Mouse (Mus musculus) embryonic facial prominence, embryonic 11.5 days (tissue): ENCODE measurements at regions not wholly inside any gene's neighbourhood (a gene's known extent, or its start where the extent isn't known, plus 50 kb on each side); places are given as distances from the start of the nearest gene placed in this dataset.
"Not testable (repeated sequence)": the region's sequence is repeated elsewhere in the genome, so short reads cannot be mapped to it uniquely, and the experiment has no call there.

ENCODE experiments used
- ATAC-seq: fragments of 200-750 bp; cut with Nextera tagmentation; replicated peaks from 2 replicates; pipeline ENCODE4 v1.8.0; 2017; ENCODE audit warnings: low read depth; ENCODE audit not compliant: insufficient number of reproducible peaks, low FRiP score, low TSS enrichment
- DNase-seq: peaks from one replicate; pipeline ENCODE4 v3.0.0-alpha.2; 2015; ENCODE audit warnings: low spot score
- H3K27ac ChIP-seq: fragments of 300-500 bp; sonication (generic); replicated peaks from 2 replicates; pipeline ENCODE4 v1.5.1; 2014; ENCODE audit warnings: mild to moderate bottlenecking, low read depth, low read length, control low read depth
- H3K27me3 ChIP-seq: fragments of 300-500 bp; sonication (generic); 2 replicates; pipeline ENCODE4 v1.6.1; 2014; ENCODE audit warnings: mild to moderate bottlenecking, low read length, moderate library complexity, mixed read lengths; ENCODE audit not compliant: control insufficient read depth, insufficient read depth
- H3K36me3 ChIP-seq: fragments of 300-500 bp; sonication (generic); replicated peaks from 2 replicates; pipeline ENCODE4 v1.6.1; 2014; ENCODE audit warnings: low read depth, mild to moderate bottlenecking, low read length, moderate library complexity, mixed read lengths; ENCODE audit not compliant: control insufficient read depth, insufficient read depth
- H3K4me1 ChIP-seq: fragments of 300-500 bp; sonication (generic); 2 replicates; pipeline ENCODE4 v1.6.1; 2014; ENCODE audit warnings: low read length, mixed read lengths; ENCODE audit not compliant: control insufficient read depth, insufficient read depth
- H3K4me2 ChIP-seq: fragments of 300-500 bp; sonication (generic); 2 replicates; pipeline ENCODE4 v1.6.1; 2014; ENCODE audit warnings: low read depth, mild to moderate bottlenecking, control low read depth, low read length, moderate library complexity
- H3K4me3 ChIP-seq: fragments of 300-500 bp; sonication (generic); 2 replicates; pipeline ENCODE4 v1.5.1; 2014; ENCODE audit warnings: low read depth, low read length, control low read depth
- H3K9ac ChIP-seq: fragments of 300-500 bp; sonication (generic); replicated peaks from 2 replicates; pipeline ENCODE4 v1.6.1; 2014; ENCODE audit warnings: mild to moderate bottlenecking, control low read depth, low read length
- H3K9me3 ChIP-seq: fragments of 300-500 bp; sonication (generic); replicated peaks from 2 replicates; pipeline ENCODE4 v1.6.1; 2016; ENCODE audit warnings: mild to moderate bottlenecking, low read length, inconsistent platforms, mixed read lengths; ENCODE audit not compliant: control insufficient read depth
- WGBS: fragments of 180-500 bp; shearing (Covaris S2); extraction: QIAGEN DNeasy Blood & Tissue Kit; methylation state at CpG from one replicate; pipeline ENCODE4 v1.1.7; 2014; 5-methylcytosine and 5-hydroxymethylcytosine counted together

GRCm38 (mm10) chr16:30188769-30189430, 78.4 kb downstream of the Cpn2 start:
- no peak overlapping the region for H3K27ac ChIP-seq
- H3K4me1 ChIP-seq: peaks cover 19% of the 10 kb centered on the region

GRCm38 (mm10) chr16:30190351-30190750, 76.9 kb downstream of the Cpn2 start:
- Histone ChIP-seq H3K27ac (no peak overlapping the region; the same call in 1 of the 2 replicates), H3K9ac (no peak overlapping the region), H3K9me3 (no peaks in the 10 kb centered on the region), H3K4me2 (no peak overlapping the region), H3K4me1 (peaks cover 14% of the 10 kb centered on the region), H3K27me3 (no peaks in the 10 kb centered on the region), H3K36me3 (no peaks in the 10 kb centered on the region), H3K4me3 (no peak overlapping the region)
- WGBS: 29% methylated on average over 11 of the region's 11 CpGs
- ATAC-seq: peak; percentile 35; the same call in 1 of the 2 replicates
- DNase-seq: peak; percentile 80

More at GRCm38 (mm10) chr16:30188769-30189430, 78.4 kb downstream of the Cpn2 start:
- H3K27me3 ChIP-seq: no peaks in the 10 kb centered on the region
- no peak for ATAC-seq
- WGBS: 75% methylated on average over 8 of the region's 8 CpGs
- no peaks in the 10 kb centered on the region for H3K36me3 ChIP-seq
- H3K4me3 ChIP-seq: no peak overlapping the region
- DNase-seq: no peak
- no peaks in the 10 kb centered on the region for H3K9me3 ChIP-seq
- no peak overlapping the region for H3K9ac ChIP-seq
- H3K4me2 ChIP-seq: no peak overlapping the region

- Histone ChIP-seq H3K27ac (no peak overlapping the region), H3K4me1 (peaks cover 14% of the 10 kb centered on the region), H3K4me3 (no peak overlapping the region), H3K9me3 (no peaks in the 10 kb centered on the region), H3K27me3 (no peaks in the 10 kb centered on the region), H3K36me3 (no peaks in the 10 kb centered on the region), H3K9ac (no peak overlapping the region), H3K4me2 (no peak overlapping the region)
- no peak for ATAC-seq
- DNase-seq: peak; percentile 64
- 49% methylated on average over 15 of the region's 15 CpGs for WGBS
Measured at GRCm38 (mm10) chr16:30190935-30191514, 76.3 kb downstream of the Cpn2 start.

- no peaks in the 10 kb centered on the region for H3K9me3 ChIP-seq
- ATAC-seq (no peak), DNase-seq (no peak)
- no peaks in the 10 kb centered on the region for H3K36me3 ChIP-seq
- H3K4me3 ChIP-seq: no peak overlapping the region
- 49% methylated on average over 8 of the region's 8 CpGs for WGBS
- no peak overlapping the region for H3K4me2 ChIP-seq
- no peak overlapping the region for H3K27ac ChIP-seq
- no peaks in the 10 kb centered on the region for H3K27me3 ChIP-seq
- peaks cover 10% of the 10 kb centered on the region; the same call in 1 of the 2 replicates for H3K4me1 ChIP-seq
- H3K9ac ChIP-seq: no peak overlapping the region
Measured at GRCm38 (mm10) chr16:30193294-30194261, 73.7 kb downstream of the Cpn2 start.

- Histone ChIP-seq H3K36me3 (no peaks in the 10 kb centered on the region), H3K9ac (no peak overlapping the region), H3K9me3 (no peaks in the 10 kb centered on the region), H3K27me3 (no peaks in the 10 kb centered on the region), H3K4me2 (no peak overlapping the region), H3K4me3 (no peak overlapping the region), H3K27ac (no peak overlapping the region), H3K4me1 (peaks cover 10% of the 10 kb centered on the region; the same call in 1 of the 2 replicates)
- DNase-seq: no peak
- no peak for ATAC-seq
- 82% methylated on average over 7 of the region's 7 CpGs for WGBS
Measured at GRCm38 (mm10) chr16:30194836-30195235, 72.5 kb downstream of the Cpn2 start.

- not testable (repeated sequence) for H3K4me2 ChIP-seq, H3K27me3 ChIP-seq, H3K36me3 ChIP-seq, H3K4me1 ChIP-seq, H3K4me3 ChIP-seq, H3K27ac ChIP-seq, H3K9me3 ChIP-seq, DNase-seq, ATAC-seq, H3K9ac ChIP-seq
- 89% methylated on average over 2 of the region's 2 CpGs for WGBS
Measured at GRCm38 (mm10) chr16:30195859-30196258, 71.4 kb downstream of the Cpn2 start.

- no peaks in the 10 kb centered on the region for H3K36me3 ChIP-seq
- 0 out of 2 replicates have a peak, but pooled peaks cover 5% of the 10 kb centered on the region for H3K4me1 ChIP-seq
- no peaks in the 10 kb centered on the region; the same call in 1 of the 2 replicates for H3K9me3 ChIP-seq
- ATAC-seq (no peak), DNase-seq (no peak)
- H3K9ac ChIP-seq: no peak overlapping the region
- no peaks in the 10 kb centered on the region for H3K27me3 ChIP-seq
- no peak overlapping the region for H3K4me2 ChIP-seq
- WGBS: 83% methylated on average over 3 of the region's 3 CpGs
- no peak overlapping the region for H3K27ac ChIP-seq
- H3K4me3 ChIP-seq: no peak overlapping the region
Measured at GRCm38 (mm10) chr16:30197351-30197750, 69.9 kb downstream of the Cpn2 start.
